Mouse (Mus musculus) lung, adult 2 months (tissue): Measurements from ENCODE around the gene Corin. TPM values are rescaled to one million over a fixed set of nuclear protein-coding genes. Genes with fewer than 3 reads are reported as not detected.

ENCODE experiments used
- DNase-seq: peaks from one replicate; pipeline ENCODE4 v3.0.0; 2022
- H3K4me1 ChIP-seq: fragments of 200-500 bp; 2 replicates; pipeline ENCODE4 v1.6.1; 2011; ENCODE audit warnings: low read length; ENCODE audit not compliant: control insufficient read depth, insufficient read depth
- H3K4me3 ChIP-seq: fragments of 200-500 bp; replicated peaks from 2 replicates; pipeline ENCODE3; 2011; ENCODE audit warnings: low read depth, mild to moderate bottlenecking, control low read depth, low read length; ENCODE audit errors: extremely low read depth
- CTCF ChIP-seq: fragments of 200-500 bp; IDR thresholded peaks from 2 replicates; pipeline ENCODE4 v1.5.1; 2011; ENCODE audit warnings: mild to moderate bottlenecking, low read length, control low read depth; ENCODE audit not compliant: insufficient read depth
- POLR2A ChIP-seq: fragments of 200-500 bp; IDR thresholded peaks from 2 replicates; pipeline ENCODE4 v1.6.1; 2011; ENCODE audit warnings: low read depth, mild to moderate bottlenecking, control low read depth, low read length, borderline replicate concordance; ENCODE audit errors: extremely low read depth
- WGBS: fragments of 180-500 bp; shearing (Covaris S2); methylation state at CpG from one replicate; pipeline ENCODE4 v1.1.7; 2018; 5-methylcytosine and 5-hydroxymethylcytosine counted together
- polyA plus RNA-seq: library from polyadenylated mRNA; depleted of rRNA; stranded (reverse); fragments of >200 nt; gene quantifications from 2 replicates; pipeline ENCODE4 v1.2.3, GENCODE M21; 2012

The Corin gene
- polyA plus RNA-seq, 1 experiment = 1.2 TPM

DNA sequence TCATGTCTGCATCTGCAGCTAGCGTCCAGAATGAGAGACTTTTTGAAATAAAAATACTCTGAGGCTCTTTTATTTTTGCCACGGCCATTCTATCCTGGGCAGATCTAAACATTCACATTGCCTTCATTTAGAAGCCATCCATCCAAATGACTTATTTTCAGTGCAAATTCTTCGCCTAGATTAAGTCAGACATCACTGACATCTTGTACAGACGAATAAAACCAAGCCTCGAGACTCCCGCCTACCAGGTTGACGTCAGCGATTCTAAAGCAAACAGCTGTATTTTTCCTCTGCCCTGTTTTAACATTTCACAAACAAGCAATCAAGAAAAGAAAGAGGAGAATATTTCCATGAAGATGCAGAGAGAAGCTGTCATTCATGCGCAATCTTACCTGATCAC, 100.9 kb downstream of the Corin start:
- Histone ChIP-seq H3K4me1 (no peaks in the 10 kb centered on the region), H3K4me3 (no peak overlapping the region)
- TF ChIP-seq CTCF (no peak), POLR2A (no peak)
- WGBS = 67% methylated on average over 9 of the region's 9 CpGs
- no peak for DNase-seq

DNA sequence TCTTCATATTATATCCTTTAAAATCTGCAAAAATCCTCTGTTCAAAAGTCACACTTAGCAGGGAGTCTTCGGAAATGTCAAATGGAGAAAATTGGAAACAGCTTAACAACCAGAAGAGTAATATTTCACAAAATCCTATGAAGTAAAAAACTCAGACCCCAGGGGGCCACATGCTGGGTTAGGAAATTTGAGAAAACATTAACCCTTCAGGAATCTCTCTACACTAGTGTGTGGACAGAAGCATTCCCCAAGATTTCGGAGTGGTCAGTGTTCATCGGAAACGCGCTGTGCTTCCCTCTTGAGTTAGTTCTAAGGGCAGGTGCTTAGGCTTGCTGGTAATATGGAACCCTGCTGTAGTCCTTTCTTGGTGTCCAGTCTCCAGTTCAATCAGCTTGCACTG, 101.4 kb downstream of the Corin start:
- no peak for DNase-seq
- Histone ChIP-seq H3K4me1 (no peaks in the 10 kb centered on the region), H3K4me3 (no peak overlapping the region)
- TF ChIP-seq CTCF (no peak), POLR2A (no peak)
- WGBS = 68% methylated on average over 5 of the region's 5 CpGs

DNA sequence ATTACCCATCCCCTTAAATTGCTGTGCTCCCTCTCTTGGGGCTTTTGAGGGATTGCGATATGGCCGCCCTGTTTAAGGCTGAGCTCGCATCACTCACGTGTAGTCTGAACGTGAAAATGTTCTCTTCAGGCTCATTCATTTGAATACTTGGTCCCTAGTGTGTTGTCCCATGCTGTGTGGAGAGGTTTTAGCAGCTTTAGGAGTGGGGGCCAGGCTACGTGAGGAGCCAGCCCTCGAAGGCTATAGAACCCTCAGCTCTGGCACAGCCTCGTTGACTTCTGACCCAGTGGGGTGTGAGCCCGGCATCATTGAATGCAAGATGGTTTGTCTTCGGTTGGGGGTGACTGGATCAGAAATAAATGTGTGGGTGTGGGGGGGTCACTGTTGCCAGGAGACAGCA, 102.5 kb downstream of the Corin start:
- WGBS = 68% methylated on average over 10 of the region's 10 CpGs
- no peaks in the 10 kb centered on the region for H3K4me1 ChIP-seq
- H3K4me3 ChIP-seq = no peak overlapping the region
- no peak for TF ChIP-seq CTCF
- no peak for TF ChIP-seq POLR2A
- DNase-seq = no peak

DNA sequence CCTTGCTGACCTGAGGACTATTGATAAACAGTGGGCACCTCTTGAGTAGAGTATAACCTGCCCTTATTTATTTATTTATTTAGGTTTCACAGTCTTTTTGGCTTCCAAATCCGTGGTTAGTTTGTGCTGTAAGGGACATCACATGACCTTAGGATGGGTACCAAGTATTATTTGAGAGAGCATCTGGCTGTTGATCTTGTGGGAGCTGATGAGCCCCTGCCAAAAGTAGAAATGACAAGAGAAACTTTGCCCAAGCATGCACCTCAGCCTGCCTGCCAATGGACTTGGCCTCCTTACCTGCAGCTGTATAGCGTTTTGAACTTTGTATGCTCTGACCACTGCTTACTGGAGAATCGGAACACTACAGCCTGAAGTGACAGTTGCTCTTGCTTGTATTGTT, 103.0 kb downstream of the Corin start:
- 73% methylated on average over 3 of the region's 3 CpGs for WGBS
- H3K4me1 ChIP-seq = no peaks in the 10 kb centered on the region
- H3K4me3 ChIP-seq = no peak overlapping the region
- TF ChIP-seq CTCF = no peak
- TF ChIP-seq POLR2A = no peak
- no peak for DNase-seq

DNA sequence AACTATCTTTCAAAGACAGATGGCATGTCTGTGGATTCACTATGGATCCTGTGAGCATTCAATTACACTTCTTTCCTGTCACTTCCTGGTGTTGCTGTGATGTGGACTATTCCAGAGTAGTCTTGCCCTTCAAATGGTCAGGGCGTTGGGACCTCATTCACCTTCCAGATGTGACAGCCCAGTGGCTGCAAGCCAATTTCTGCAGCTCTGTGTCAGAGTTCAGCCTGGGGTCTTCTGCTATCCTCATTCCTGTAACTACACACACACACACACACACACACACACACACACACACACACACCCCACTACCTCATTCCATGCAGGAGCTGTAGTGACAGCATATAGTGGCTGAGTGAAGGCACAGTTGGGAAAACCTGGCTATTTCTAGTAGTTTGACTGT, 122.1 kb downstream of the Corin start:
- no peak for DNase-seq
- Histone ChIP-seq H3K4me3 (no peak overlapping the region), H3K4me1 (no peaks in the 10 kb centered on the region)
- WGBS = 55% methylated on average over 1 of the region's 1 CpGs
- no peak for TF ChIP-seq POLR2A
- no peak for TF ChIP-seq CTCF

DNA sequence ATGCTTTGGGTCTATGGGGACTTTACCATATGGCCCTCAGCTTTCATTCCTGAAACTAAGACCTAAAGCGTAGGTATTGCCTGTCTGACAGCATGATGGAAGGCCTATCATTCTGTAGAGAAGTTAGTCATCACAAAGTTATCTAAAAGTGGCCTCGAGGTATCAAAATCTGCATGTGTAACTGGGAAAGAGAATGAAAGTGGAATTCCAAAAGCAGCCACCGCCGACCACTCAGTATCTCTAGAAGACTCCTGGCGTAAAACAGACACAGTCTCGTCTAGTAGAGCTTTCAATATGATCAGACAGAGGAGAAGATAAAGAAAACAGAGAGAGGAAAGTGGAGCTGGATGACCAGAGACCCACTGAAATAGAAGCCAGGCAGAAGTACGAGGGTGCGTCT, 123.7 kb downstream of the Corin start:
- no peak for TF ChIP-seq POLR2A
- TF ChIP-seq CTCF = no peak
- Histone ChIP-seq H3K4me1 (no peaks in the 10 kb centered on the region), H3K4me3 (no peak overlapping the region)
- no peak for DNase-seq
- WGBS = 66% methylated on average over 8 of the region's 8 CpGs

DNA sequence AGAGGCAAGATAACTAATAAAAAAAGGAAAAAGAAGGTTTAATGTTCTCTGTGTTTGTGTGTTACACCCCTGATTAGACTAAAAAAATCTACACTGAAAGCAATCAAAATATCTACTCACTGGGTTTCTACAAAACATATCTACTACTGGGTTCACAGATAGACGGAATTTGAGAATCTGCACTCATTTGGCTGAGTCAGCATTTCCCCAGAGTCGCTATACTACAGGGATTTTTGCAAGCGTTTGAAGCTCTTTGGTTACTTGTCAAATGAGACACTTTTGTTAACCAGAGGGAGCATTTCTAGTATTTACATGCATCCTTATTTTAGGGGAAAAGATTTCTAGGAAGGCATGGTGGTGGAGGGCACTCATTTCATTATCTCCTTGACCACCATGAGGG, 136.3 kb downstream of the Corin start:
- no peak overlapping the region for H3K4me3 ChIP-seq
- no peak for DNase-seq
- 89% methylated on average over 3 of the region's 3 CpGs for WGBS
- H3K4me1 ChIP-seq = no peaks in the 10 kb centered on the region
- no peak for TF ChIP-seq CTCF
- TF ChIP-seq POLR2A = no peak

DNA sequence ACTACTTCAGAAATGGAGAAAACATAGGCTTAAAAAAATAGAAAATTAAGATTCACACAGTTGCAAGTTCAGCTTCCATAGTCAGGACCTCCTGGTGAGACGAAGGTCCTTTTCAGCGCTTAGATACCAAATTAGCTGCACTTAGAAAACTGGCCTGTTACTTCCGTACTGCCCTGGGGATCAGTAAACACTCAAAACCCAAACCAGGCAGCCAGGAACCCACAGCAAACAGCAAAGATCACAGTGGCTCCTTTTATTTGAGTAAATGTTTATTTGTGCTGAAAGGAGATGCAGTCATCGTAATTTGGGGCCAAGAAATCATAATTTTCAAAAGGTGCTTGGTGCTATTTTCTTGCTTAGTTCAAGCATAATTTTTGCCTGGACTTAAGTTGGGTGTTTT, 138.5 kb downstream of the Corin start:
- no peak for TF ChIP-seq POLR2A
- TF ChIP-seq CTCF = no peak
- Histone ChIP-seq H3K4me3 (no peak overlapping the region), H3K4me1 (no peaks in the 10 kb centered on the region)
- DNase-seq = no peak
- 55% methylated on average over 4 of the region's 4 CpGs for WGBS

DNA sequence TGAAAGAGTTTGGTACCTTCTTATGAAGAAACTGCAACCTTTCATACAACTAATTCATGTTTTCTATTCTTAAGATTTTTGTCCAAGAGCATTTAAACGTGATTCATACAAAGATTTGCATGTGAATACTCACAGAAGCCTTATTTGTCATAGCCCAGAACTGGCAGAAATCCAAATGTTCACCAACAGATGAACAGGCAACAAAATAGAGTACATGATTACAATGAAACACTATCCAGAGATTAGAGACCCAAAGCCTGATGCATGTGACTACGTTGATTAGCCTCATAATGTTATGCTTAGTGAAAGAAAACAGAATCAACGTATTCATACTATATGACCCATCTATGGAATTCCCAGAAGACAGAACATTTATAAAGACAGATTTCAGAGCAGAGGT, 140.4 kb downstream of the Corin start:
- 62% methylated on average over 3 of the region's 3 CpGs for WGBS

DNA sequence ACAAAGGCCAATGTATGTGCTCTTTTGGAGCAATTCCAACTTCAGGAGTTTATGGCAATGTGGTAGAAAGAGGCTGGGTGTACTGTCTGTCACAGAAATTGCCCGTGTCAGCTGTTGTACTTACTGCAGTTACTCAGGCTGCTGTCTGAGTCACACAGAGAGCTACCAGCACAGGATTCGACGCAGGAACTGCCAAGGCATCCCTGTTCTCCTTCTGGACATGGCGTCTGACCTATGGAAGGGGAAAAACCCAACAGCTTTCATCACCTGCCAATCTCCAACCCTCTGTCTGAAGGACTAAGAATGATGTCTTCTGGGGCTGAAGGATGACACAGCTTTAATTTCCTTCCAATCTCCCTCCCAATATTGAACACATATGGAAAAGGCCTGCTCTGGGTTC, 150.5 kb downstream of the Corin start:
- TF ChIP-seq POLR2A = no peak
- TF ChIP-seq CTCF = no peak
- H3K4me3 ChIP-seq = no peak overlapping the region
- H3K4me1 ChIP-seq = no peaks in the 10 kb centered on the region
- no peak for DNase-seq
- WGBS = 65% methylated on average over 4 of the region's 4 CpGs

More for the DNA sequence above, 140.4 kb downstream of the Corin start:
- no peak overlapping the region for H3K4me3 ChIP-seq
- no peaks in the 10 kb centered on the region for H3K4me1 ChIP-seq
- no peak for DNase-seq
- no peak for TF ChIP-seq CTCF
- no peak for TF ChIP-seq POLR2A
